Mouse (Mus musculus): ENCODE measurements around the gene Naip1.
"Not testable (repeated sequence)": the region's sequence is repeated elsewhere in the genome, so short reads cannot be mapped to it uniquely, and the experiment has no call there.

Gene Naip1

DNA sequence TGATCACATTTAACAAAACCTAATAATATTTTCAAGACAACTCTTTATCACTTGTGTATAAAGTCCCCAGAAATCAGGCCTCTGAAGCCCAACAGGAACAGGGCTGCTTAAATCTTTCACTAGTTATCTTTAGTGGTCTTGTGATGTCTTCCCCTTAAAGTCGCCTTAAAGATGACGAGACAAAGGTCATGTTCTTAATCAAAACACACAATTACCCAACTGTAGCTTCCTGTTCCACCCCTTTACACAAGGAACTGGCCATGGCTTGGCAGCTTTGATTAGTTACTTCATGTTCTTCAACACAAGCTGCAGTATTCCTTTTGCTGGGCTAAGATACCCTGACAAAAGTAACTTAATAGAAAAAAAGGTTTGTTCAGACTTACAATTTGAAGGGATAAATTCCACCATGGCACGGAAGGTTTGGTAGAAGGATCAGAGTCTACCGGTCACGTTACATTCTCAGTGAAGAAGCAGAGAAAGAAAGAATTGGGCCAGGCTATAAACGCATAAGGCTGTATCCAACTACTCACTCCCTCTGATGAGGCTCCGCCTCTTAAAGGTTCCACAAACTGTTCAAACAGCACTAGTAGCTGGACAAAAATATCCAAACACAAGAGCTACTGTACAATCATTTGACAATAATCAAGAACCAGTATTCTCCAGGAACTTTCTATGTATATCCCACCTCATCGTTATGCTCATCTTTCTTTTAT is at the start of gene Naip1:
Gene Naip1, minus strand, starts transcription at position 455 of the 713 bp plus-strand sequence.
- not testable (repeated sequence) for DNase-seq (ENCODE audit: low spot score in 2 of 2)

DNA sequence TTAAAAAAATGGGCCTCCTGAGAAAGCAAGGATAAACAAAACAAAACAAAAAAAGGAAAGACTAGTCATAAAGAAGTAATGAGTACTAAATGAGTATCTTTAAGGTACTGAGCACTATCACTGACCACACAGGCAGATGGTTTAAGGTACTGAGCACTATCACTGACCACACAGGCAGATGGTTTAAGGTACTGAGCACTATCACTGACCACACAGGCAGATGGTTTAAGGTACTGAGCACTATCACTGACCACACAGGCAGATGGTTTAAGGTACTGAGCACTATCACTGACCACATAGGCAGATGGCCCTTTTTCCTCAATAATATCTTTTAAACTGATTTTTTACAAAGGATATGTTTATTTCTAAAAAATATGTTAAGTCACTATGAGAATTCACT is 47.0 kb upstream of the Naip1 start:
- not testable (repeated sequence) for DNase-seq (ENCODE audit: low spot score in 2 of 2)

DNA sequence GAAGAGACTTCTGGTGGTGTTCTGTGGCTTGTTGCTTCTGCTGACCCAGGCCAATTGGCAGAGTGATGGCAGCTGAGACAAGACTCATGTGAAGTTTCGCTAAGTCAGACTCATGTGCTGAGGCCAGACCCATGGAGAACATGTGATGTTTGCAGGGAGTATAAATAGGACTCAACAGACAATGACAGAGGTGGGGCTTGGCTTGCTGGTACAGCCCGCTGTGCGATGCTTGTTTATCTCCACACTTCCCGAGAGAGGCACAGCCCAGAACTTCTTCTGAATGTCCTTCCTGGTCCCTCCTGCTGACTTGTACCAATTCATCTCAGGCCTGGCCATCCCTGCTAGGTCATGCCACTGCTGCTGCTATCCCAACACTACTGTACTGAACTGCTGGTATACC is 42.7 kb upstream of the Naip1 start:
- DNase-seq (ENCODE audit: low spot score in 2 of 2), result no peak

DNA sequence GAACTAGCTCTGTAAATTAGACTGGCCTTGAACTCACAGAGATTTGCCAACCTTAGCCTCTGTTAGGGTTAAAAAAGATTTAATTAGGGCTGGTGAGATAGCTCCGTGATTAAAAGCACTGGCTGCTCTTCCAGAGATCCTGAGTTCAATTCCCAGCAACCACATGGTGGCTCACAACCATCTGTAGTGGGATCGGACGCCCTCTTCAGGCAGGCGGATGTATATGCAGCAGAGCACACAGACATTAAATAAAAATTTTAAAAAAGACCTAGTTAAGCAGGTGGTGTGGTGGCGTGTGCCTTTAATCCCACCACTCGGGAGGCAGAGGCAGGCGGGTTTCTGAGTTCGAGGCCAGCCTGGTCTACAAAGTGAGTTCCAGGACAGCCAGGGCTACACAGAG is 41.7 kb upstream of the Naip1 start:
- DNase-seq (ENCODE audit: low spot score in 2 of 2), result not testable (repeated sequence)

DNA sequence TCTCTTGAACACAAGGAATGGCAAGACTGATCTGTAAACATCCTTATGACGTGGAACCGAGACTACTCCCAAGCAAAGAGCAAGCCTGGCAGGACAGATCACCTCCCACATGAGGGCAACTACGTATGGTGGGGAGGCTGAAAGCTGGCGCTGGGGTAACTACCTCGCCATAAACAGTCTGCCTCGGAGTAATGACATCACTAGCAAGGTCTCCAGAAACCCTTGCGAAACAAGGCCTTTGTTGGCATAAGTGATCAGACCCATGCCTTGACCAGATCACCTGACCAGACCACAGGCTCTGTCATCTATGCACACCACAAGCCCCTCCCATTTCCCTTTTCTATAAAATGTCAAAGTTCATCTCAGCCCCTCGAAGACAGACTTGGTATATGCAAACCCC is 40.6 kb upstream of the Naip1 start:
- DNase-seq (ENCODE audit: low spot score in 2 of 2), result no peak

DNA sequence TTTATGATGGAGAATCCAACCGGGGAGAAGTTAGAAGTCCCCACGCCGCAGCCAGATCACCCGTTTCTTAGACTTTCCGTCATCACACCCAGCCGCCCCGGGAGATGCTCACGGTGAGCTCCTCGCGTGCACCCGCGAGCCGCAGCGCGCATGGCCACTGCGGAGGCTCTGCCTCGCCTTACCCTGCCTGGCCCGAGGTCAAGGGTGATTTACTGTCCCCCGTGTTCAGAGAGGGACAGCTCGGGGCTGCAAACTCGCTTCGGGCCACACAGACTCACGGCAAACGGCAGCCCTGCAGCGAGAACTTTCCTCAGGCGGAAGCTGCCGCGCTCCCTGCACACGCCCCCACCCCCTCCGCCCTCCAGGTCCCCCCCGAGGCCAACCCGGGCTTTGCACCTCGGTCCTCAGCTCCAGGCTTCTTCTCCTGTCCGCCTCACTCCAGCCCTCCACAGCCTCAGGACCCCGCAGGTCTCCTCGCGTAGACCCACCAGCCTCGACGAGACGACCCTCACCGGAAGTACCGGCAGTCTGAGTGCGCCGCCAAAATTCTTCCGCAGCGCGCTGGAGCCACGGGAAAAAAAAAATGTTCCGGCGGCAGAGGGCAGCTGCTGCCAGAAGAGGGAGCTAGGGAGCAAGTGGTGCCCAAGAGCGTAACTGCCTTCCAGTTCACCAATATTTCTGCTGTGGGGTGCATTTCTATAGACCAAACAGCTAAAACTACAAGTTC is 39.6 kb upstream of the Naip1 start, which contains the start of gene Gtf2h2:
Gene Gtf2h2, minus strand, starts transcription at position 519 of the 727 bp plus-strand sequence.
- DNase-seq (ENCODE audit: low spot score in 2 of 2), result peak; percentile 40 to 65

DNA sequence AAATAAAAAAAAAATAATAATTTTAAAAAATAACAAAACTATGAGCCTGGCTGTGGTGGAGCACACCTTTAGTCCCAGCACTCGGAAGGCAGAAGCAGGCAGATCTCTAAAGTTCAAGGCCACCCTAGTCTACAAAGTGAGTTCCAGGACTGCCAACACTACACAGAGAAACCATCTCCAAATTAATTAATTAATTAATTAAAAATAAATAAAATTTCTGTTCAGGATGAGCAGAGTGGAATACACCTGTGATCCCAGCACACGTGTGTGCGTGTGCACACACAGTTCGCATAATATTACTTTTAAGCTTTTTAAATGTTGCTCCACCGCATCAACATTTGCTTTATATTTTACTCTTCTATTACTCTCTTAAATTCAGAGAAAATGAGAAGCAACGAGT is 39.0 kb upstream of the Naip1 start:
- no peak for DNase-seq (ENCODE audit: low spot score in 2 of 2)

DNA sequence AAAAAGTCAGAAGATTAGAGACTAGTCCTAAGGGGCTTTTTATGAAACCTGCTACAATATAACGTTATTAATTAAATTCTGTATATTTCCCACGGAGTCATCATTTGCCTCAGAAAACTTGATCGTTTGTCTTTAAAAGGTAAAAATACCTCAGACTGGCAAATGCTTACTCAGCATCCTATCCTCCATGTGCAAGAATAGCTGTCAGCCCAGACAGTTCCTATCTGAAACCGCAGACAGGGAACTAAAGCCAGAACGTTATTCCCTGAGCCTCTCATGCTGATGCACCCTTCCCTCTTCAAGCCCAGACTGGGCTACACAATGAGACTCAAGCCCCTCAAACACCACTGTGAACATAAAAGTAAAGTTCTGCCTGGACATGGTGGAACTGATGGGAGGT is 37.8 kb upstream of the Naip1 start:
- no peak for DNase-seq (ENCODE audit: low spot score in 2 of 2)

DNA sequence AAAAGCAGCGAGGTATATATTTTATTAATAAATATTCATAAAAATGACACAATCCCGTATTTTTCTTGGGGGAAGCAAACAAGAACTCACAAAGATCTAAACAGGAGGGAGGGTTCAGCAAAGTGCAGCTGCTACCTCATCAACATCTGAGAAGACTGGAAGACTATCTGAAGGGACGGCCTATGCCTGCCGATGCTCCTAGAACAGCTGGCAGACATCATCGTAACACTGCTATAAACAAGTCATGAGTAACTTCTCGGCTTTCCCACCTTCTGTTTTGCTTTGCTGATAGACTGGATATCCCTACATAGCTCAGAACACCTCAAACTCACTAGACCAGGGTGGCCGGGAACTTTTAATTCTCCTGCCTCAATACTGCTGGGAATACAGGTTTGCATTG is 30.9 kb upstream of the Naip1 start:
- DNase-seq (ENCODE audit: low spot score in 2 of 2), result no peak

DNA sequence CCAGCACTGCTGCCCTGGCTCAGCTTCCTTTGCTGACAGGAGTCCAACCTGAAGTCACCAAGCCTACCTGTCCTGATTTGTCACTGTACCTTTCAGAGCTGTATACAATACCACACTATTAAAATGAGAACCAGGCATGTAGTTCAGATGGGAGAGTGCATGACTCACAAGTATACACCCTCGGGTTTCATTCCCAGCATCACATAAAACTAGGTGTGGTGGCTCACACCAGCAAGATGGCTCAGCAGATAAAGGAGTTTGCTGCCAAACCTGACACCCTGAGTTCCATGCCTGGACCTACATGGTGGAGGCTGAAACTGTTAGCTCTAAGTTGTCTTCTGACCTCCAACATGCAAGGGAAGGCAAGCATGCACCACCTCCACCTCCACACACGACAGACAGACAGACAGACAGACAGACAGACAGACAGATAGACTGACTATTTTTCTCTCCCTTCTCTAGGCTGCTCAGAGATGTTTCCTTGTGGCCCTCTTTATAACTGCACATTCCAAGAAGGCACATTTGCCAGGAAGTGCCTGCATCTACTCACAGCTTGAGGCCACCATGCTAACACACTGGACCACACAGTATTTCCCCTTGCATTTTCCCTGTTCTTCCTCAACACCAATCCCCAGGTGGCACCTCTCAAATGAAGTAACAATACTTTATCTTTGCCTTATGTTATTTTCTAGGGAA is 11.0 kb upstream of the Naip1 start:
- DNase-seq (ENCODE audit: low spot score in 2 of 2), result no peak

DNA sequence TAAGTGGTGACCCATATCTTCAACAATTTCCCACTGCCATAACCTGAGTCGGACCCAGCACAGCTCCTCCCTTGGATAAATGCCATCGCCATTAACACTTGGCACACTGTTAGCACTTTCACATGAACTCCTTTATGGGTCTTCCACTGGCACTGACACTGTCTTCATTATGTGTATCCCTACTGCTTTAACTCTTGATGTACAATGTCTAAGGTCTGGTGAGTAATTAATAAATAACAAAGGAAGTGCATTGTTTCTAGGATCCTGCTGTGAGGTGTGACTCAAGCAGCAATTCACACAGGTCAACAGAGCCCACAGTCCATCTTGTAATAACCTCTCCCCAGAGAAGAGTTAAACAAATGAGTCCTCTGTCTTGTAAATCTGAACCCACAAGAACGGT is 8.7 kb upstream of the Naip1 start:
- DNase-seq (ENCODE audit: low spot score in 2 of 2), result no peak

DNA sequence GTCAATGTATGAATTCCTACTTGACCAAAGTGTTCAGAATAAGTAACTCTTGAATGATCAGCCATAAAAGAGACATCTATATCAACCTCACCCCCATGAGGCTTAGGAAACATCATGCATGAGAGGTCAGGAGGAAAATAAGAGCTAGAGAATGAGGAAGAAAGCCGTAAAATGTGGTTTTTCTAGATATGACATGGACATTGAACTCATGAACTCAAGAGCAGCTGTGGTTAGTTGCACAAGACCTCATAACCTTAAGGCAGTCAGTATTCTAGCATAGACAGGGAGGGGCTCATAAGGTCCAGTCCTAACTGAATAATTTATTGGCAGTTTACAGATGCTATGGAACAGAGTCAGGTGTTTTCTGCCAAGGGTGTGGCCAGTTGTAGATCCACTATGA is 3.2 kb downstream of the Naip1 start:
- DNase-seq (ENCODE audit: low spot score in 2 of 2), result no peak

DNA sequence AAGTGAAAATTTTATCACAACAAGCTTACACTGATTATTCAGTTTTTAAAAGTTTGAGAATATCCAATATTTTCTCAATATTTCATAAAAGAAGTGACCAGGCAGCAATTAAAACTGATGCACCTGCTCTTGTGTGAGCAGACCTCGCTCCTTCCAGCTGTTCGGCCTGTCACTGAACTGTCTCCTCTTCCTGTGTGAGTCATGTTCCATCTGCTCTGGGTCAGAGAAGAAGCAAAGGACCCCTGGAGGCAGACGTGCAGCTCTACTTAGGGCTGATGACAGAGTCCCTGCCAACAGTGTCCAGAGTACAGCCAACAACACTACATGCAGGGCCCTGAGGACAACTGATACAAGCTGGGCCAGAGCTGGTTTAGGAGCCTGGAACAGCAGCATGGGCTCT is 12.6 kb downstream of the Naip1 start:
- no peak for DNase-seq (ENCODE audit: low spot score in 2 of 2)

DNA sequence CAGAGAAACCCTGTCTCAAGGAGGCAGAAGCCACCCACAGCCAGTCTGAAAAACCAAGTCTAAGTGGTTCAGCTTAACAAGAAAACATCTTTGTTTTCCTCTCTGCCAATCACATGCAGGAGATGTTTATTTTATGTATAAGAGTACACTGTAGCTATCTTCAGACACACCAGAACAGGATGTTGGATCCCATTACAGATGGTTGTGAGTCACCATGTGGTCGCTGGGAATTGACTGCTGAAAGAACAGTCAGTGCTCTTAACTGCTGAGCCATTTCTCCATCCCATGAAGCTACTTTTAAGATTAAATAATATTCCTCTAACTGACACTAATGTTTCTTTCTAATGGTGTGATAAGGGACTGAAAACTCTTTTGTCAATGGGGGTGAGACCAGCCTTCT is 14.0 kb downstream of the Naip1 start:
- no peak for DNase-seq (ENCODE audit: low spot score in 2 of 2)

DNA sequence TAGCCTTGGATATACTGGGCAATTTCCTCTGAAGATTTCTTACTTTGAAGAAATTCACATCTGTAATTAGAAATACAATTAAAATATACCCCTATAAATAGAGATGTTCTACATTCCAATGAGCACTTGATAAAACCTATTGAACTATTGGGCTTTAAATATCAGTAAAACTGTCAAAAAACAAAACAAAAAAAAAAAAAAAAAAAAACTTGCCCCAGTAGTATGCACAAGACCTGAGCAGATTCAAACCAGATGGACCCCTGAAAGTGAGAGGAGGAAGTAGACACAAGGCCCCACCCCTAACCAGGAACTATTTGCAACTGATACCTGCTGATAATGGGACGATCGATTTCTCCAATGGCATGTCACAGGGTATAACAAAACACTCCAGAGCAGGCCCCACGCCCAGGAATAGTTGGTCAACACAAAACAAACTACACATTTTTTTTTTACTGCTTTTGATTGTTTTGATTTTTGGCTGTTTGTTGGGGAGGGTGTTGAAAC is 15.3 kb downstream of the Naip1 start:
- no peak for DNase-seq (ENCODE audit: low spot score in 2 of 2)

DNA sequence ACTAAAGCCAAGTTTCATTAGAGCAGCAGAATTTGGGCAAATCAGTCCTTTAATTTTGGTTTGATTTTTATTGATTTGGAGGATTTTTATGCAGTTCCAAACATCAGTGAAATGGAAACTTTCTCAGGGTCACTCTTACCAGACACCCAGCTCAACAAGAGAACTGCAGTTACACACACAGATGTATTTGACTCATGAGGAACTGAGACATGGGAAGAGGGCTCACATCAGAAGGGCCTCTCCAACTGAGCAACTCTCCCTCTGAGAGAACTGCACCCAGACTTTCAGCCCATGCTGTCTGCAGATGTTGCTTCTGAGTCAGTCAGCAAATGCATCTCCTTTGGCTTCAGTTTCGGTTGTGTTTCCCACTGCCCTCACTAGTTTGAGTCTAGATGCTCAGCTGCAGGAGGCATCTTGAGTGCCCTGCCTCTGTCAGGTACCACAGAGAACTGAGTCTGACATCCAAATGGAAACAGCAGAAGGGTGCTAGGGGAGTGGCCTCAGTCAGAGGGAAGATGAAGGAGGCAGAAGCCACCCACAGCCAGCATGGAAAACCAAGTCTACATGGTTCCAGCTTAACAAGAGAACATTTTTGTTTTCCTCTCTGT is 16.0 kb downstream of the Naip1 start:
- not testable (repeated sequence) for DNase-seq (ENCODE audit: low spot score in 2 of 2)

DNA sequence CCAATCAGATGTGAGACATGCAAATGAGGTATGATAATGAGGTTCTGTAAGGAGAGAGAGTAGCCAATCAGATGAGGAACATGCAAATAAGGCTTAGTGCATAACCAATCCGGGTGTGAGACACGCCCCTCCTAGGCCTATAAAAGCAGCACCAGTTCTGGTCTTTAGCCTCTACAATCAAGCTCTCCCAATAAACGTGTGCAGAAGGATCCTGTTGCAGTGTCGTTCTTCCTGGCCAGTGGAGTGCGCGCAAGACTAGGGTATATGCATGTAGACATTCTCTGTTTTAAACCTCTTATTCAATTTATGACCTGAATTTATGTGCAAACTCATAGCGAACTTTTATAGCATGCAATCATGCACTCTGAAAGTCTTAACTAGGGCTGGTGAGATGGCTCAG is 32.7 kb downstream of the Naip1 start:
- DNase-seq (ENCODE audit: low spot score in 2 of 2), result not testable (repeated sequence)

DNA sequence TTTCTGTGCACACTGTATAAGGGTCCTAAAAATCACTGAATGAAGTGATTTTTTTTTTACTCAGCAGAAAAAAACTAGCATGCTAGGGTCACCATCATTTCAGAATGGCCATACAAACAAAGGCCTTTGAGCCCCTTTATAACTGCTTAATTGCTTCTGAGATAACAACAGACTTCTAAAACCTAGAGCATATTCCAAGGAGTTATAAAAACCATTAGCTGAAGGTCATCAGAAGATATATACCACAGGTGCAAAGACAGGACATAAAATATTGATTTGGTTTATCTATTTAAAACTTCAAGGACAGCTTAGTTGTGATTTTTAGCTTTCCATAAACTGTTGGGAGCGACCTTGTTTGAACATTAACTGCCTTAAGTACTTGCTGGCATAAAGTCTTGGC is 38.2 kb downstream of the Naip1 start:
- DNase-seq (ENCODE audit: low spot score in 2 of 2), result no peak

DNA sequence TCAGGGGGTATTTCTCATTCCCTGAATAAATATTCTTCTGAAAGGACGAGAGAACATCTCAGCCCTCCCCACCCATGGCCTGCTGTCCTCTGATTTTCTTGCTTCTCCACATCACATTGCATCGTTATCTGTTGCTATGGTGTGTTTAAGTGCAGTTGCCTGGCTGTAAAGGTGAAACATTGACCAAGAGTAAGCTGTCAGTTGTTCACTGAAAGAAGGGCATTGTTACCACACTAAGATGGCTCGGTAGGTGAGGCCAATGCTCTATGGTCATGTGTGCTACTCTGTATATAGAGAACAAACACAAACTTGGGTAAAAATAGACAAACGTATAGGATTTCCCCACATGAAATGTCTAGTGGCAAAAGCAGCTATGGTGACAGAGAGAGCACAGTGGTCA is 42.8 kb downstream of the Naip1 start:
- DNase-seq (ENCODE audit: low spot score in 2 of 2), result no peak

DNA sequence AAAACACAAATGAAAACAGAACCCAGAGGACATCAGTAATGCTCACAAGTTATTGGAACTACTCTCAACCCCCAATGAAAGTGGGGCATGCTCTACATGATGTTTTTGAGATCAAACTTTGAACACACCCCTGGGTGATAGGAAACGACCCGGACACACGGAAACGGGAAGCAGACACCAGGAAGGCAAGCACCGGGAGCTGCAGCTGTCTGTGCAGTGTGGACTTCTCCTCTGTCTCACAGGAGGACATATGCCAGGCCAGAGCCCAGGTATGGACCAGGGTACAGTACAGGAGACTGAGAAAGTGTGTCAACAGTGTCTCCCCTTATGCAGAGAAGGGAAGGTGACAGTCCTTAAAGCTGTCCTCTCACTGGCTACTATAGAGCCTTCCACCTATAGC is 43.5 kb downstream of the Naip1 start:
- DNase-seq (ENCODE audit: low spot score in 2 of 2), result no peak

DNA sequence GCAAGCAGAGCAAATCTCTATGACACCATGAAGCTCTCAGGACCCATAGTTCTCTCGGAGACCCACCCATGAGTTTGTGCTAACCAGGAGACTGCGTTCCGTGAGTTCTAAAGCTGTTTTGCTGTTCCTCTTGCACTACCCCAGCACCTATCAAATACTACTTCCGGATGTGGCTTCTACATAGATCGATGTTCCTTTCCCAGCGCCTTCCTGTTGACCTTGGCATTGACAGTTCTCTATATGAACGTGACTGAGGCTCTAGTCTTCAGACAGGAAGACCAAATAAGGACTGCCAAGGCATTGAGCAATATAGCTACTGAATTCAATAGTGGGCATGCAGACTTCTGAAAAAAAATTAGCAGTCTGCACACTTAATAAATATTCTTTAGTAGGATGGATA is 44.4 kb downstream of the Naip1 start:
- DNase-seq (ENCODE audit: low spot score in 2 of 2), result no peak

Measured in right cerebral cortex, postnatal 36 days (tissue).